Mouse (Mus musculus) neutrophil, adult 5-6 weeks (primary cell): ENCODE measurements around the gene Angptl1. TPM values are rescaled to one million over a fixed set of nuclear protein-coding genes. Genes with fewer than 3 reads are reported as not detected.

Experiments used
- ATAC-seq: fragments of 151-379, 151-347 bp; 2 replicates; pipeline ENCODE4 v1.8.0; 2017; ENCODE audit warnings: mild to moderate bottlenecking, moderate TSS enrichment; ENCODE audit not compliant: insufficient number of reproducible peaks, poor library complexity, low FRiP score, severe bottlenecking; ENCODE audit errors: extremely low read depth
- total RNA-seq: library from RNA; stranded (forward); fragments of 200-1000 nt; gene quantifications from 2 replicates; pipeline ENCODE4 v1.2.3, GENCODE M21; 2017

Gene Angptl1
- 0.98 and 1.3 TPM in 2 replicates for total RNA-seq

DNA sequence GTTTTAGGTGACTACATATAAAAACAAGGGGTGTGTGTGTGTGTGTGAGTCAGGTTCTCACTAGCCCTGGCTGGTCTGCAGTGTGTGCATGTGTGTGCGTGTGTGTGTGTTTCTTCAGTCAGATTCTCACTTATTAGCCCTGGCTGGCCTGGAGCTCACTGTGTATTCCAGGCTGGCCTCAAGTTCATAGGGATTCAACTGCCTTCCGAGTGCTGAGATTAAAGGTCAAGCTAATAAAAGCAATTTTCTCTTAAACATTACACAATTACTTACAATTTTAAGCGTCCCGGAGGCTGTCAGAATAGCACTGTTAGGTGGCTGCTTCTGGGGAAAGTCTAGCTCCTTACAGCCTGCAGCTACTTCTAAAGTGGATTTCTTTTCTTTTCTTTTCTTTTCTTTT is at the start of gene Angptl1:
TSS of gene Angptl1 (plus strand) at position 386 of the 400 bp plus-strand sequence.
- ATAC-seq: no peak

DNA sequence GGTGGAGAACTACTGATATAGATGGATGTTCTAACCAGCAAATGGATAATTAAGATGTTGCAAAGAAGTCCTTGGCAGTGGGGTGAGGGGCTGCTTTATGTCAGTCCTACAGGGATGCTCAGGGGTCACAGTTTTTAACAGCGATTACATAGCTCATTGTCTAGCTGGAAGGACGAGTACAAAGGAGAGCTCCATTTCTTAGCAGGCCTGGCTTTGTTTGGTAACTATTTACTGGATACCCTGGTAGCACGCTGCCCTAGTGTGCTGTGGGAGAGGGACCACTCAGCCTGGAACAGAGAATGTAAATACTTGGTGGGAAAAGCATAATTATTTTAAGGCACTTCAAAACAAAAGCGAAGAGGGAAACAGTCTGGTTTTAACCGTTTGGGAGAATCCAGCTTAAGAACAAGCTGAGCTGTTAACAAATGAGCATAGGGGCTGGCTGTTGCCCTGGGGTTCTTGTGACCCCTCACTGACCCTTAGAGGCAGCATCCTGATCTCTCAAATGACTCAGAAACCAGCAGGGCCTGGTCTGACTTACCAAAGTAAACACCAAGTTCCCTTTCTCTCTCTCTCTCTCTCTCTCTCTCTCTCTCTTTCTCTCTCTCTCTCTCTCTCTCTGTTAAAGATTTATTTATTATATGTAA is 48.4 kb upstream of the Angptl1 start:
- ATAC-seq: no peak

DNA sequence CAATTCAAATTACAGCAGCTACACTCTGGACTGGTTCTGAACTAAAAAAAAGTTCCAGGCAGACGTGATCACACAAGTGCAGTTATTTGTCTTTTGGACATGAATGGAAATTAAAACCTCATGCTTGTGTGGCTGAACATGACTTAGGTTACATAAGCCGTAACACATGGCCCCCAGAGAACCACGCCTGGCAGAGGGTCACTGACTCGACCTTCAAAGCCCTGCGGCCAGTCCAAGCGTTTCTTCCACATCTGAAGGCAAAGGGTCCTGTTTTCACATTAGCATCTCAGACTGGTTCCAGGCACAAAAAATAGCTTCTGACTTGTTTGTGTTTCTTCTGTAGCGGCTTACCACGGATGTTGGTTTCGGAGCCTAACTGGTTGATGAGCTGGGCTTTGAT is 42.1 kb upstream of the Angptl1 start:
- no peak for ATAC-seq

DNA sequence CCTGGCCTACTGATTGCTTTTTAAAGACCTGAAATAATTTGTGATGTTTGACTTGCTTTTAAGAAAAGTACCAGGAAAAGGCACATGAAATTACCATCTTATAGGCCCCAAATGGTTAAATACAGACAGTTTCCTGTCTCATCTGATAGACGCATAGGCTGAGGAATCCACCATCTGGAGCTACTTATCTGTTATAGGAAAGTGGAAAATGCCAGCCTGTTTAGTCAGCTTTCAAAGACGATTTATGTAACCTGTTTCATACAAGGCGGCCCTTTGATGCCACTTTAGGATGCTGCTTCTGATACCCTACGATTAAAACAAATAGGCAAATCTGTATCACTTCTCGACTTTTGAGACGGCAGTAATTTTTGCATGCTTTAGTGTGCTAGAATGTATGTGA is 37.1 kb upstream of the Angptl1 start:
- ATAC-seq: no peak

DNA sequence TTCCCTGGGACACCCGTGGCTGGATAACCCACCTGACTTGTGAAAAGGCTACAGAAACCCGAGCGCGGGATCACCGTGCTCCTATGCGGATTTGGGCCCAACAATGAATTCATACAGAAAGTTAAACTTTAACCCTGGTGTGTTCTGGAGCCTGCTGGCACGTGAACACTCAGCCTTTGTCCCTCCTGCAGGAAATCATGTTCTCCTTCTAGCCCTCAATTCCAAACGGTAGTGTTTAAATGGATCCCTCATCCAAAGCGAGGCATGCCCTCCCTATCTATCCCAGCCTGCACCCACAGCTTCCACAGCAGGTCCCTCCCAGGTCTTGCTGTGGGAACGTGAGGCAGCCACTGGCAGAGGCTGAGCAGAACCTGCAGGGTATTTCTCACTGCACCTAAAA is 30.0 kb upstream of the Angptl1 start:
- ATAC-seq: no peak

DNA sequence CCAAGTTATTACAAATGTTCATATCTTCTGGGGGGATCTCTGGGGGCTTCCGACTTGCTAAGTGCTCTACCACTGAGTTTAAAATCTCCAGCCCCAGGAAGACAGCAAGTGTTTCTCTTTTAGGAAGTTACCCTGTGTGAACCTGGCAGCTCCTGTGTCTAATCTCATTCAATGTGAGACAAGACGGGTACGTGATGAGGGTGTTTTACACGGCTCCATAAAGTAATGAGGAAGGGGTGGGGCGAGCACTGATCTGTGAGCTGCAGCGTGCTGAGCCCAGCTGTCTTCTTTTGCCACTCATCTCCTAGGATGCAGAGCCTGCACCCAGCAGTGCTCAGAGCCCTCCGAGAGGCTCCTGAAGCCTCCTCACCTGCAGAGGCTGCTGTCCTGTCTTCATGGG is 26.4 kb upstream of the Angptl1 start:
- ATAC-seq: no peak

DNA sequence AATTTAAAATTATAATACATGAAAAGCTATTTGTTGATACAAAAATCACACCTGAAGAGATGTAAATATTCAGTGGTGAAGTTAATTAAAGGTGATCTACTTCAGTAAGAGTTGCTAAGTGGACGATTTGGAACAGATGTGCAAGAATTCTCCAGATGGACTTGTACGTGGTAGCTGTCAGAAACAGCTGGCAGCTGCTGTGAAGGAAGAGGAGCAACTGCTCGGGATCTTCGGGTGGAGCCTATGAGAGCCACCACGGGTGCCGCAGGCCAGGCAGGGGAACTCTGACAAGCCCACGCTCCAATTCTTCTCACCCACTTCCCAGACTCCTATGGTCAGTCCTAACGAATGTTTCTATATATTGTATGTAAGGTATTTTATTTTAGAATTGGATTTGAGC is 25.6 kb upstream of the Angptl1 start:
- ATAC-seq: no peak

DNA sequence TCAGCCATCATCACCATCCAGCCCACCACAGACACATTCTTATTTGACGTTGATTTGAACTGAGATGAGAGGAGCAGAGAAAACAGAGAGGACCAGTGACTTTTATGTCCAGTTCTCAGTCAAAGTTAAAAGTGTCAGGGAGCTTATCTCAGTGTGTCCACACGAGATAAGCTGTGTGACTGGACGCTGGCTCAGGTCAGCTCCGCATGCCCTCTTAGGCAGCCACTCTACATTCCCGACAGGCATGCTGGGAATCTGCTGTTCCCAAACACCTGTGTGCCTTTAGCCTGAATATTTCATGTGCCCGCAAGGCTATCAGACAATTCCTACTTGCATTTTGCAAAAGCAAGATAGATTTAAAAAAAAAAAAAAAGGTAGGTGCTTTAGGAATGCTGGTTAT is 24.9 kb upstream of the Angptl1 start:
- ATAC-seq: no peak

DNA sequence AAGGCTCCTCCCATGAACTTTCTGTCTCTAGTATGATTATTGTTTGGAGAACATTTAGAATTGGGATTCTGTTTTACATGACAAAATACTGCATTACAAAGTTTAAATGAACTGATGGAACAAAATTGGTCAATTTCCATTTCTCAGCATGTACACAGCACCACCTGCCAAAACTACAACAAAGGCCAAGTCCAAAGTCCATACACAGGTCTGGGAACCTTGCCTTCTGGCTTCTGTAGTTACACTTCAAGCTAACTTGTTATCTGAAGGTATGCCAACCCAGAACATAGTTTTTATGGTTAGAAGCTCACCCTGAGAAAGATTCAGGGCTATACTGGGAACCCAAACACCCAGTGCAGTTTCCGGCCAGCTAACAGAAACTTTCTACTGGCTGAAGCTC is 19.1 kb upstream of the Angptl1 start:
- ATAC-seq: no peak

DNA sequence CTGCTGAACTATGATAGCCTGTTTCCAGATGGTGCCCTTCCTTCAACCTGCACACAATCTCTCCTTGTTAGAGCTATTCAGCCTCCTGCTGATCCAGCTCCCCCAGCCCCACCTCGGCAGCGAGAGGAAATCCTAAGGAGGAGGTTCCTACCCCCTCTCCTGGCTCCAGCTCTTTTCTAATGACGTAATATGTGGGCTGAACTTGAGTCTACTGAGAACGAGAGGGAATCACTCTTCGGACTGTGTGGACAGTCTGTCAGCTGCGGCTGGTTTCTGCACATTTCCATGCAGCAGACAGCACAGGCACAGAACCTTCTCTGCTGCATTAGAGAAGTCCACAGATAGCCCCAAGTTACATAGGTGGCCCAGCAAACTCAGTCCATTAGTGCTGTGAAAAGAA is 333 bp downstream of the Angptl1 start:
- no peak for ATAC-seq

DNA sequence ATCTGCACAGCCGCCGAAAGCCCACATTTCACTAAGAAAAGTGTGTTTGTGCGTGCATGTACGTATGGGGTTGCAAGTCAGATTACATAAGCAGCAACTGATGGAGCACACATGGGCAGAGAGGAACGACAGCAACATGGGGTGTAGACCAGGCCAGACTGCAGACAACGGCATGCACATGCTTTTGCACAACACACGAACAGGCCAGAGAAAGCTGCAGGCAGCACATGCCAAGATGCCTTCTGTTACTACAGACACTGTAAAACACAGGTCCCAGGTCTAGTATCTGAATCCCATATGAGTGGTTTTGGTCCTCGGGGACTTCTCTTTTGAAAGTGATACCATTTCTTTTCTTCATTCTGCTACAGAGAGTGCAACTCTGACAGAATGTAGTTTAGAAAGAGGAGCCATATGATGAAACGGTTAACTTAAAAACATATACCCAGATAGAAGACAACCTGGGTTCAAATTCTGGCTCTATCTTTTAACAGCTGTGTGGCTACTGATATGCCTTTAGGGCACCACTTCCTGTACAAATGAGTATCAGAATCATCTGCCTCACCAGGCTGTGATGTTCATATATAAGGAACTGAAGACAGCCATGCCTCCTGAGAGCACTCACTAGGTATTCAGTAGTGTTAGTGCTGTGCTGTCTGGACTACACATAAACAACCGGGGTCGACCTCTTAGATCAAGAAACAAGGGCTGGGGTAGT is 3.4 kb downstream of the Angptl1 start:
- no peak for ATAC-seq

DNA sequence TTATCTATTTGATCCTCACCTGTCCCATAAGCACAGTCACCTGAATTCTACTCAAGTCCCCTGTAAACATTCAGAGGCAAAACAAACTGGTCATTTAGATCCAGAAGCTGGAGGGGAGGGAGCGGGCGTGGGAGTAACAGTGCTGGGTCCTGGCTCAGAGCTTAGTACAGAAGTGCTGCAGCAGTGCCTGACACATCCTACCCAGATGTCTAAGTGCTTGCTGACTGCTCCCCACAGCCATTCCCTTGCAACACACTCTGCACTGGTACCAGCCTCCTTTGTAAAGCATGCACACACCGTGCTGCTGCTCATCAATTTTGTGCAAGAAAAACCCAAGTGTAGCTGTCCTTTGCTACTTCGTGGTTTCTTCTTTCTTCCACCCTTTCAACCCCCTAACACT is 8.7 kb downstream of the Angptl1 start:
- ATAC-seq: no peak

DNA sequence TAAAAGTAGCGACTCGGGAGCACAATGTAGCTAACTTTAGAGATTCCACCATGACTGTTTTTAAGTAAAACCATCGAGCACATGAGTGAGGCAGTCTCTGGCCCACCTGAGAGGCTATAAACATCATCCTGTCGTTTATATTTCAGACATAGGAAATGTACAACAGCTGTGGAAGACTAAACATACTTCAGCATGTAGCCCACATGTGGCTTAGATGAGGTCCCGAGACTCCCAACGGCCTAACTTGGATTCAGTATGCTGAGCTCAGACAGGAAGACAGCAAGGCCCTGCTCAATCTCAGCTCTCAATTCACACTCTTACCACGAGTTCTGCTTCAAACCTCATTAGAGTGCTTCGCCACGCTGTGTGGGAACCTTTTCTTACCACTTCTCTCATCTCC is 14.0 kb downstream of the Angptl1 start:
- ATAC-seq: no peak

DNA sequence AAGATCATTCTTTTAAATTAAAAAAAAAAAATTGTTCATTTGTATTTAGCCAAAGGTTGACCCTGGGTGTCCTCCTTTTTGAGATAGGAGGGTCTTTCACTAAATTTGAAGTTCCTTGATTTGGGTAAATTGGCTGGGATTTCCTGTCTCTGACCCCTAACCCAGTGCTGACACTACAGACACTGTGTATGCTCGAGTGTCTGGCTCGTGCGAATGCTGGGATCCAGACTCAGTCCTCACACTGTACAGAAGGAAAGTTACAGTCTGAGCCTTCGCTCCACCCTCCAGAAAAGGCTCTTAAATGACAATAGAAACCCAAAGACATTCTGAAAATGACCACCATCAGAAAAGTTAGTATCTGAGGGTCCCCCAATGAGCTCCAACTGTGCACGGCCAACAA is 14.5 kb downstream of the Angptl1 start:
- ATAC-seq: no peak

DNA sequence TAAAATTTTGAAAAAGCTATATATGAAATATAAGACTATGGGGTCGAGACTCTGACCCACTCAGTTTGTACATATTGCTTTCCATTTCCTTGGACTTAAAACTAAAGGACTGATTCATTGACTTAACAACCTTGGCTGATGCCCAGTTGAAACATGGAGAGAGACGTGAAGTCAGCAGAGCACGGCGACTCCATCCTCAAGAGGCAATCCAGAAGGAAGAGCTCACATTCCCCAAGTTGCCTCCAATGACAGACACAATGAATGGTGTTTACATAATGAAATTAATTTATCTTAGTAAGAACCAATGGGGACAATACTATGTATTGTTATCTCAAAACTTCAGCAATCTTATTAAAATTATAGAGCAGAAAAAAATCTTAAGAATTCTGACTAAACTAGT is 16.2 kb downstream of the Angptl1 start:
- ATAC-seq: no peak

DNA sequence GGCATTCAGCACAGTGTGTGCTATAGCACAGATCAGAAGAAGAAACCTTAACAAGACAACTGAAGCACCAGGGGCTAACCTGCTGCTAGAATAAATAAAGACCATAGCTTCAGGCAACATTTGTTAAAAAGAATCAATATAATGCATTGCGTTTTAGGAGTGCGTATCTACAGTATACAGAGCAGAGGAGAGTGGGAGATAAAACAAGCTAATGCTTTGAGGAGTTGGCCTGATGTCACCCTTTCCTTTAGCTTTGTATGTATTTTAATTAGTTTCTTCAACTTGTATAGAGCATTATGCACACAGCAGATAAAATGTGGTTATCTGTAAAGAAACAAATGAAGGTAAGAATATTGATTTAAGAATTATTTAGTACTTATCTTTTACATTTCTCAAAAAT is 18.3 kb downstream of the Angptl1 start:
- no peak for ATAC-seq

DNA sequence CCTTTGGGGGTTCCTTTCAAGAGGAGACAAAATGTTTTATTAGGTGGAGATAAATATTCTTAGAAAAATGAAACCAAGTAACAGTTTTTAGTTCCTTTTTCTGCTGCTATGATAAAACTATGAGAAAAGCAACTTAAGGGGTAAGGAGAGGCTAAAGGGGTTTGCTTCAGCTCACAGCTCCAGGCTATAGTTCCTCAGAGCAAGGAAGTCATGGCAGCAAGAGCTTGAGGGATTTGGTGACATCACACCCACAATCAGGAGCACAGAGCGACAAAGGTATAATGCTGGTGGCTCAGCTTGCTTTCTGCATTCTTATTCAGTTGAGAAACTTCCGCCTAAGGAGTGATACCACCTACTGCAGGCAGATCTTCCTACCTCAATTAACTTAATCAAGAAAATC is 20.8 kb downstream of the Angptl1 start:
- no peak for ATAC-seq

DNA sequence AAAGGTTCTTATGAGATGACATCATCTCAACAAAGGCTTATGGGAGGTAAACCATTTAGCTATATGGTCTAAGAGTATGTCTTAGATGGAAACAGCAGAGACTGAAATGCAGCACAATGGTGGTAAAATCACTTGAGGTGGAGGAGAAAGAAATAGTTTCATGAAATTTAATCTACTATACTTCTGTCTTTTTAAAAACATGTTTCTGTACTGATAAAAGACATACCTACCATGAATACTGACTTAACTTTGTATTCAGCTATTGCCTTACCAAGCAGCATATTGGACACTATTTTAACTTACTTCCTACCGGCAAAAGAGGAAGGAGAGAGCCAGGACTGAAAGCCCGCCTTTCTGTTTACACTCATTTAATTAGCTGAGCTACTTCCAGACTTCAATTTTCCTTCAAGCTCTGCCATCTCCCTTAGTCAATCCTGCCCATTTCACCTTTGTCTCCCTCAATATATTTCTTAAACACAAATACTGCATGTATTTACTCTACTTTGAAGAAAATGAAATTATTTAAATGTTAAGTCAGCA is 21.4 kb downstream of the Angptl1 start:
- no peak for ATAC-seq

DNA sequence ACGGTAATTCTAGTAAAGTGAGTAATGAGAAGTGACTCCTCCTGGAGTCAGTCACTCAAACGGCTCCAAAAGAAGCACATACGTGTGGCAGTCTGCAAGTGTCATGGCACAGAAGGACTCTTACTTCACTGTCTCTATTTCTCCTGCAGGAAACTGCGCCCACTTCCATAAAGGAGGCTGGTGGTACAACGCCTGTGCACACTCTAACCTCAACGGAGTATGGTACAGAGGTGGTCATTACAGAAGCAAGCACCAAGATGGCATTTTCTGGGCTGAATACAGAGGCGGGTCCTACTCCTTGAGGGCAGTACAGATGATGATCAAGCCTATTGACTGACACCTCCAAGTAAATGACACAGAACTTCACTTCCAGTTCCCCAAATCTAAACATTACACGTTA is 21.9 kb downstream of the Angptl1 start:
- no peak for ATAC-seq

DNA sequence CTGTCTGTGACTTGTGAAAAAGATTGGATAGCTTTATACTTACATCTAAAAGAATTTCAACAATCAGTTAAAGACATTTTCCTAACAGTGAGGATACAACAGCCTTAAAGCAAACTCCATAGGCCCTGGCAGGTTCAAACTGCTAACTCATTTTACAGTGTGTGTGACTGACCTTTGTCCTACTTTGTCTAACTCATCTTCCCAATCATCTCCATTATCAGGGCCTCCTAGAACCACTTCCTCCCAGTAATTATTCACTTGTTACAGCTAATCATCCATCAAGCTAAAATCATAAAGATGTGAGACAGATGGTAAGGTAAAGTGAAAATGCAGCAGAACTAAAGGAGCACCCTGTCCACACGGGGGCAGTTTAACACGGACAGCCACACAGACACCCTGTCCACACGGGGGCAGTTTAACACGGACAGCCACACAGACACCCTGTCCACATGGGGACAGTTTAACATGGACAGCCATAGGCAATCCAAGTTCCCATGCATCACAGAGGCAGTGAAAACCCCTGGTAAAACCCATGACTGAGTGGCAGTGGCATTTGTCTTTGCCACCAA is 23.2 kb downstream of the Angptl1 start:
- ATAC-seq: peak; percentile 42; the same call in 1 of the 2 replicates
